Mouse (Mus musculus) gastrocnemius, postnatal 25 days (tissue): ENCODE measurements around the gene Npff. TPM values are rescaled to one million over a fixed set of nuclear protein-coding genes. Genes with fewer than 3 reads are reported as not detected.

Source experiments
- DNase-seq: peaks from one replicate; pipeline ENCODE4 v3.0.0; 2022
- total RNA-seq, 2 experiments: library from RNA; stranded (reverse); gene quantifications; 1 replicate in 1 of 2; 2 replicates in 1 of 2; pipeline ENCODE4 v1.2.3; 2021

Npff gene
- total RNA-seq, 2 experiments from 2014 or later, result 1.3 to 1.8 TPM

- DNase-seq, result no peak
Observed at GRCm38 (mm10) chr15:102519211-102520141, 5.3 kb downstream of the Npff start.

GRCm38 (mm10) chr15:102518859-102519201 is 5.9 kb downstream of the Npff start:
- DNase-seq, result no peak

- DNase-seq, result peak; percentile 100
Observed at GRCm38 (mm10) chr15:102517976-102518858, 6.5 kb downstream of the Npff start, which contains the start of gene Tarbp2. Gene Tarbp2 (plus strand): TSS chr15:102518192.

GRCm38 (mm10) chr15:102517631-102517975 is 7.1 kb downstream of the Npff start:
- no peak for DNase-seq

- peak; percentile 79 for DNase-seq
Observed at GRCm38 (mm10) chr15:102516728-102517404, 7.9 kb downstream of the Npff start, which contains the start of gene Map3k12. Gene Map3k12 (minus strand): TSS chr15:102517064.

GRCm38 (mm10) chr15:102516293-102516692 is 8.4 kb downstream of the Npff start:
- no peak for DNase-seq

GRCm38 (mm10) chr15:102515791-102516190 is 9.0 kb downstream of the Npff start:
- no peak for DNase-seq

- DNase-seq, result no peak
Observed at GRCm38 (mm10) chr15:102515261-102515660, 9.5 kb downstream of the Npff start.

- no peak for DNase-seq
Observed at GRCm38 (mm10) chr15:102513004-102513403, 11.7 kb downstream of the Npff start.

GRCm38 (mm10) chr15:102512471-102512870 is 12.3 kb downstream of the Npff start:
- no peak for DNase-seq

- no peak for DNase-seq
Observed at GRCm38 (mm10) chr15:102512010-102512409, 12.7 kb downstream of the Npff start.

- no peak for DNase-seq
Observed at GRCm38 (mm10) chr15:102511285-102511833, 13.4 kb downstream of the Npff start.

- DNase-seq, result peak; percentile 77
Observed at GRCm38 (mm10) chr15:102510590-102511284, 14.0 kb downstream of the Npff start.

- no peak for DNase-seq
Observed at GRCm38 (mm10) chr15:102510110-102510509, 14.6 kb downstream of the Npff start.

- DNase-seq, result no peak
Observed at GRCm38 (mm10) chr15:102508336-102508735, 16.4 kb downstream of the Npff start.

- DNase-seq, result no peak
Observed at GRCm38 (mm10) chr15:102507561-102507960, 17.2 kb downstream of the Npff start.

GRCm38 (mm10) chr15:102506864-102507263 is 17.9 kb downstream of the Npff start:
- no peak for DNase-seq

- no peak for DNase-seq
Observed at GRCm38 (mm10) chr15:102506464-102506830, 18.3 kb downstream of the Npff start.

GRCm38 (mm10) chr15:102505770-102506463 is 18.8 kb downstream of the Npff start:
- DNase-seq, result no peak

- no peak for DNase-seq
Observed at GRCm38 (mm10) chr15:102505073-102505769, 19.5 kb downstream of the Npff start.
